ENCODE assay signal across 13 mouse cellular contexts in genomic region chr14:121722774-121723173, GRCm38 (mm10).
DNase-seq lines count a peak whose midpoint lies in the region; ATAC-seq and TF ChIP-seq lines count a peak whose summit lies in the region.
"Had no signal": no experiment of that assay in that cellular context is flagged by ENCODE, and none has a peak within 500 bp of the region (broad histone marks: within the 10 kb centered on the region; RNA-seq: fewer than 3 reads in every experiment).

No protein-coding gene starts in this region.

- no peak overlapping the region for H3K4me3 ChIP-seq in heart, embryonic 11.5 days (ENCODE audit: low read depth, low read length)
- H3K4me3 ChIP-seq in lung, postnatal 0 days (ENCODE audit: low read depth, low read length), result no peak overlapping the region
- no peak overlapping the region for H3K4me3 ChIP-seq in forebrain, postnatal 0 days (ENCODE audit: low read depth, low read length)
- no peak overlapping the region for H3K4me3 ChIP-seq in stomach, embryonic 16.5 days (replicated peaks; ENCODE audit: low read length)
- H3K4me3 ChIP-seq: heart, embryonic 15.5 days; liver, embryonic 12.5 days had no signal

- peaks cover 10% of the 10 kb centered on the region for H3K4me1 ChIP-seq in heart, embryonic 11.5 days (ENCODE audit: control insufficient read depth, insufficient read depth, low read length)
- H3K4me1 ChIP-seq in lung, postnatal 0 days (ENCODE audit: insufficient read depth, low read depth, low read length), result no peaks in the 10 kb centered on the region; the same call in 1 of the 2 replicates
- H3K4me1 ChIP-seq in forebrain, postnatal 0 days (ENCODE audit: insufficient read depth), result peaks cover 8% of the 10 kb centered on the region; the same call in 1 of the 2 replicates
- H3K4me1 ChIP-seq in stomach, embryonic 16.5 days (ENCODE audit: control insufficient read depth, insufficient read depth, low read length), result peaks cover 14% of the 10 kb centered on the region

- TF ChIP-seq EP300 in lung, postnatal 0 days (IDR thresholded peaks at IDR 0.05), result no peak

- TF ChIP-seq CTCF in lung, postnatal 0 days (IDR thresholded peaks at IDR 0.05), result no peak
- no peak for TF ChIP-seq CTCF in forebrain, postnatal 0 days (IDR thresholded peaks at IDR 0.05; ENCODE audit: low read depth)

- H3K9ac ChIP-seq in heart, embryonic 11.5 days (ENCODE audit: low read depth, low read length), result 0 out of 2 replicates have a peak overlapping the region, but pooled peaks have one; percentile 29
- H3K9ac ChIP-seq in lung, postnatal 0 days (replicated peaks; ENCODE audit: low read depth), result no peak overlapping the region
- H3K9ac ChIP-seq in forebrain, postnatal 0 days, result no peak overlapping the region
- no peak overlapping the region for H3K9ac ChIP-seq in stomach, embryonic 16.5 days (ENCODE audit: low read length)
- H3K9ac ChIP-seq: heart, embryonic 15.5 days; liver, embryonic 12.5 days had no signal

- no peaks in the 10 kb centered on the region for H3K9me3 ChIP-seq in heart, embryonic 11.5 days (replicated peaks; ENCODE audit: control insufficient read depth, low read length)
- H3K9me3 ChIP-seq in lung, postnatal 0 days (ENCODE audit: low read length), result no peaks in the 10 kb centered on the region
- no peaks in the 10 kb centered on the region for H3K9me3 ChIP-seq in forebrain, postnatal 0 days (ENCODE audit: low read length)
- H3K9me3 ChIP-seq in stomach, embryonic 16.5 days (replicated peaks; ENCODE audit: control insufficient read depth, low read length), result no peaks in the 10 kb centered on the region
- H3K9me3 ChIP-seq: heart, embryonic 15.5 days; liver, embryonic 12.5 days had no signal

- no peak overlapping the region for H3K27ac ChIP-seq in heart, embryonic 11.5 days (ENCODE audit: low read depth, low read length)
- no peak overlapping the region for H3K27ac ChIP-seq in lung, postnatal 0 days (ENCODE audit: low read length)
- 0 out of 2 replicates have a peak overlapping the region, but pooled peaks have one; percentile 40 for H3K27ac ChIP-seq in forebrain, postnatal 0 days (ENCODE audit: low read depth, low read length)
- no peak overlapping the region for H3K27ac ChIP-seq in stomach, embryonic 16.5 days (ENCODE audit: low read length)
- H3K27ac ChIP-seq: heart, embryonic 15.5 days; liver, embryonic 12.5 days had no signal

- intact Hi-C loops in heart, postnatal 10 days (cut with DNase I), result no loop called here

- WGBS in heart, embryonic 11.5 days (ENCODE audit: insufficient replicate concordance), result 12% methylated on average over 8 of the region's 8 CpGs
- WGBS in lung, postnatal 0 days, result 33% methylated on average over 8 of the region's 8 CpGs
- 17% methylated on average over 8 of the region's 8 CpGs for WGBS in forebrain, postnatal 0 days
- WGBS in stomach, embryonic 16.5 days, result 28% methylated on average over 8 of the region's 8 CpGs

- peak overlapping the region; percentile 22; the same call in 1 of the 2 replicates for H3K4me2 ChIP-seq in heart, embryonic 11.5 days
- H3K4me2 ChIP-seq in lung, postnatal 0 days (replicated peaks; ENCODE audit: low read depth, low read length), result no peak overlapping the region
- H3K4me2 ChIP-seq in forebrain, postnatal 0 days (ENCODE audit: low read depth), result no peak overlapping the region
- H3K4me2 ChIP-seq in stomach, embryonic 16.5 days (ENCODE audit: low read depth, low read length), result no peak overlapping the region
- H3K4me2 ChIP-seq: heart, embryonic 15.5 days; liver, embryonic 12.5 days had no signal

- H3K27me3 ChIP-seq in heart, embryonic 11.5 days (ENCODE audit: control insufficient read depth, insufficient read depth, low read length), result no peaks in the 10 kb centered on the region
- H3K27me3 ChIP-seq in lung, postnatal 0 days (replicated peaks; ENCODE audit: insufficient read depth, low read length), result no peaks in the 10 kb centered on the region
- no peaks in the 10 kb centered on the region for H3K27me3 ChIP-seq in forebrain, postnatal 0 days (ENCODE audit: insufficient read depth, low read length)
- no peaks in the 10 kb centered on the region for H3K27me3 ChIP-seq in stomach, embryonic 16.5 days (ENCODE audit: control insufficient read depth, insufficient read depth, low read length)
- H3K27me3 ChIP-seq: liver, embryonic 12.5 days had no signal

- ATAC-seq in heart, embryonic 11.5 days (replicated peaks; ENCODE audit: insufficient number of reproducible peaks, low FRiP score, low TSS enrichment), result no peak
- ATAC-seq in lung, postnatal 0 days, result no peak
- peak; percentile 70 for ATAC-seq in forebrain, postnatal 0 days
- peak; percentile 58; the same call in 1 of the 2 replicates for ATAC-seq in stomach, embryonic 16.5 days (ENCODE audit: insufficient read depth, low FRiP score)
- ATAC-seq: CD4-positive, CD25-positive, alpha-beta regulatory T cell, adult 4 months; liver, embryonic 12.5 days had no signal

- no peak for DNase-seq in heart, postnatal 10 days
- peak; percentile 48 for DNase-seq in lung, postnatal 0 days (ENCODE audit: low spot score)
- no peak for DNase-seq in lung, postnatal 14 days
- DNase-seq in forebrain, postnatal 0 days, result no peak
- DNase-seq in embryo, embryonic 10.5 days (ENCODE audit: low spot score), result no peak
- DNase-seq: adrenal gland, postnatal 10 days; cerebellum, adult 11-12 months; right cerebral cortex, postnatal 4 days had no signal

- no peaks in the 10 kb centered on the region for H3K36me3 ChIP-seq in heart, embryonic 11.5 days (ENCODE audit: control insufficient read depth, insufficient read depth, low read length)
- no peaks in the 10 kb centered on the region for H3K36me3 ChIP-seq in lung, postnatal 0 days (ENCODE audit: insufficient read depth, low read length)
- H3K36me3 ChIP-seq in forebrain, postnatal 0 days (ENCODE audit: insufficient read depth), result no peaks in the 10 kb centered on the region
- H3K36me3 ChIP-seq in stomach, embryonic 16.5 days (ENCODE audit: control insufficient read depth, insufficient read depth, low read length), result no peaks in the 10 kb centered on the region
- H3K36me3 ChIP-seq: heart, embryonic 15.5 days; liver, embryonic 12.5 days had no signal

Comparison
In these comparisons a context has a peak if more than half of its experiments do, and no peak if none do; other contexts are left out.
1. ATAC-seq: peak in forebrain, postnatal 0 days (single experiment) and stomach, embryonic 16.5 days (single experiment); none in heart, embryonic 11.5 days (single experiment) and lung, postnatal 0 days (single experiment).